Mouse (Mus musculus): ENCODE results near the gene Foxred1. TPM values are rescaled to one million over a fixed set of nuclear protein-coding genes. Genes with fewer than 3 reads are reported as not detected.

Gene Foxred1
- total RNA-seq (2023): 24.1 TPM

DNA sequence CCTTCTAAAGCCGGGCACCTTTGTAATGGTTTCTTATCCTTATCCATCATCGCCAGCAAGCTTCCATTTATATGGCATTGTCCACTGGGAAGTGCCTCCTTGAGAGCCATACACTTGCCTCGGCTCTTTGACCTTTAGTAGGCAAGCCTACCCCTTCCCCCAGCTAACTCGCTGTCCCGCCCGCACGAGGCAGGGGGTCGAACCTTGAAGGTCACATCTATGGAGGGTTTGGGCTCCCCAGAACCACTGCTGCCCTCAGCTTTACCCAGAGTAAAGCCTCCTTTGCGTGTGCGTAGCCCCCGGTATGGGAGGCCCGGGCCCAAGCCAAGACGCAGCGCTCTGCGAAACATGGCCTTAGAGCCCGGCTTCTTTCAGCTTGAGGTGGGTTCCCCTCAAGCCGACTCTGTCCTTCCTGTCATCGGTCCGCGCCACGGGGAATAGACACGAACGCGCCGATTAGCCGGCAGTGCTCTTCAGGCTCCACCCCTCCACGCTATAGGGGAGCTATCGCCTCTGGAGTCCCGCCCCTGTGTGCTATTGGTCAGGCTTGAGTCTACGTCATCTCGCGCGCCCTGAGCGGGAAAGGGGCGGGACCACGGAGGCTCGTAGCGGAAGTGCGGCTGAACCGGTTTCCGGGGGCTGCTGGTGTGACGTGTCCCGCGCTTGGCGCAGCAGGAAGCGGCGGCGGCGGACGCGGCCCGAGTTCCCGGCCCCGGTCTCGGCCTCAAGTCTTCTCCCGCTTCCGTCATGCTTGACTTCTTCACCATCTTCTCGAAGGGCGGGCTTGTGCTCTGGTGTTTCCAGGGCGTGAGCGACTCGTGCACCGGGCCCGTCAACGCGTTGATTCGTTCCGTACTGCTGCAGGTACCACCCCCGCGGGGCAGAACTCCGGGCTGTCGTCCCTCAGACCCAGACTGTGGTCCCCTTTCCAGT is at the start of gene Foxred1:
Gene Foxred1 (minus strand): TSS at position 514 of the 933 bp plus-strand sequence.

DNA sequence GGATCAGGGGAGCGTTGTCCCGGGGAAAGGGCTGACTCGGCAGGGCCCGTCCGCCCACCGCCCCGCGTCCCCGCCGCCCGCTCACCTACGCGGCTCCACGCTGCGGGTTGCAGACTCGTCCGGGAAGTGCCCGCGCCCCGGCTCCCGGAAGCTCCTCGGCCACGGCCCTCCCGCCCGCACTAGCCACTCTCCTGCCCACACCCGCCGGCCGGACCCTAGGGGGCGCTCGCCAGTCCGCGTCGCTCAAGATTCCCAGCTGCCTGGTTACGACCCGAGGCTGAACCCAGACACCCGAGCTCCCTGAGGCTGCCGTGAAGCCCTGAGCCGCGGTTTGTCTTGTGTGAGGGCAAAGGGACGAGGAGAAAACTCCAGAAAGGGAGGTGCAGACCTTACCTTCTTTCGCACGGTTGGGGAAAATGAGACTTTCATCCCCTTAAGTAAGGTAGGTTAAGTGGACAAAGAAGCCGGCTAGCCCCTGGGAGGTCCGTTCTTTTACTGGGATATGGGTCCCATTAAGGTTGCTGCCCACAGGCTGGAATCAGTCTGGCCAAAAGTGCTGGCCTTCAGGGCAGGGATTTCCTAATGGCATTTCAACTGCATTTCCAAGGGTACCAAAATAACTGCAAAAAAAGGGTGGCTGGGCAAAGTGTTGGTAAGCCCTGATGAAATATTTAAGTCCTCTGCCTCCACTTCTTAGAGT is 10.9 kb downstream of the Foxred1 start, which contains the start of the genes Srpr and Tirap:
Gene Srpr (plus strand): TSS at position 404 of the 700 bp plus-strand sequence.
Gene Tirap (minus strand): TSS at position 520 of the 700 bp plus-strand sequence.

DNA sequence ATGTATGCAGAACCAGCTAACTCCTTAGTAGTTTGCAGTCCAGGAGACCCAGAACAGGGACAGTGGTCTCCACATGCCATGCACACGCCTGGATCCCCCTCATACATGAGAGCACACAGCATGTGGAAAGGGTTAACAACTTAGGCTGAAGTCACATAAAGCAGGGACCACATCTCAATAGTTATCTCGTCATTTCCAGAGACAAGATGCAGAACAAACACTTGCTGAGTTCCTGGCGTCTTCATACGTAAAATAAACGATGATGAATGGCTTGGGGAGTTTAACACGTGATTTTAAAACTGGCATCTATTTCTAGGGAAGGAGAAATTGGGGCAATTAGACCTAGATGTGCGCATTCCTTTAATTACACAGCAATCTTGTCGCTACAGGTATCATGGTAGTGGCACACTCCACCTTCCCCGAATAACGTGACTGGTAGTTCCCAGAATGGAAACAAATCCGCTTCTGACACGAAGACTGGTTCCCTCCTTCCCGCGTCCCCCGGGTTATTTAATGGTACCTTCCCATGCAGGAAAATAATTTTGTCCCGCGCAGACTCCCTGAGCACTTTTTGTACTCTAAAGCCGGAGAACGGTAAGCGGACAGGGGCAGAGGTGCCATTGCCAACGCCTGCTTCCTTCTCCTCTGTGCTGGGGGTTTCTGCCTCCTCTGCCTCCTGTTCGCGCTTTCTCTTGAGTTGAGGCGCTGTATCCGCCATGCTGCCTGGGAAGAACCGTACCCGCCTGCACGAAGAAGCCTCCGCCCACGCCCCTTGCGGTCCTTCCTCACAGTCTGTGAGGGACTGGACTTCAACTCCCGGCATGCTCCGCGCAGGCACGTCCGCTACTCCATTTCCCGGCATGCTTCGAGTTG is 35.4 kb downstream of the Foxred1 start, which contains the start of gene Dcps:
Gene Dcps (minus strand): TSS at position 811 of the 873 bp plus-strand sequence.

Other genes with a start within 250 kb of the Foxred1 start
- gene St3gal4, start 91.8 kb downstream of the Foxred1 start, total RNA-seq (2023): 46.6 TPM
- gene Dcps, start 35.0 kb downstream of the Foxred1 start, total RNA-seq (2023): 26.7 TPM
- gene Srpr, start 10.9 kb downstream of the Foxred1 start, total RNA-seq (2023): 101 TPM
- gene Tirap, start 10.8 kb downstream of the Foxred1 start, total RNA-seq (2023): 7.1 TPM
- 23.7 TPM for gene Fam118b, start 56.8 kb upstream of the Foxred1 start, total RNA-seq (2023)
- 32.7 TPM for gene Rpusd4, start 56.8 kb upstream of the Foxred1 start, total RNA-seq (2023)
- 28.0 TPM for gene Cdon, start 210.1 kb upstream of the Foxred1 start, total RNA-seq (2023)